Mouse (Mus musculus) c-Kit-positive CD71-positive TER-119-negative erythroid progenitor cells, embryonic 14.5 days (primary cell): ENCODE results near the gene Siglecf.

ENCODE experiments used
- DNase-seq: peaks from one replicate; pipeline ENCODE4 v3.0.0-alpha.2; 2013; ENCODE audit warnings: low read depth

Gene Siglecf

DNA sequence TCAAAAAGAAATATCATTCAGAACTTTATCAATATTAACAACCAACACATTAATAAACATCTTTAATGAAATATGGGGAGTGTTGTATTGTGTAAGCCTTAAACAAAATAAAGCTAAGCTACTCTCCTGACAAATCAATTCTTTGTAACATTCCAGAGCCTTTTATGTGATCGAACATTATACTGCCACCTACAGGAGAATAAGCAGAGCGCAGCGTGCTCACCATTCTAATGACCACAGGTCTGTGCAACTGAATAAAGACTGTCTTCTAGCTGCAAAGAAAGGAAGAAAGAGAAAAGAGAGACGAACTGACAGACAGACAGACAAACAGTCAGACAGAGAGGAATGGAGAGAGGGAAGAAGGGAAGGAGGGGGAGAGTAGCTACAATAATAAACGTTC is 27.1 kb downstream of the Siglecf start:
- no peak for DNase-seq

DNA sequence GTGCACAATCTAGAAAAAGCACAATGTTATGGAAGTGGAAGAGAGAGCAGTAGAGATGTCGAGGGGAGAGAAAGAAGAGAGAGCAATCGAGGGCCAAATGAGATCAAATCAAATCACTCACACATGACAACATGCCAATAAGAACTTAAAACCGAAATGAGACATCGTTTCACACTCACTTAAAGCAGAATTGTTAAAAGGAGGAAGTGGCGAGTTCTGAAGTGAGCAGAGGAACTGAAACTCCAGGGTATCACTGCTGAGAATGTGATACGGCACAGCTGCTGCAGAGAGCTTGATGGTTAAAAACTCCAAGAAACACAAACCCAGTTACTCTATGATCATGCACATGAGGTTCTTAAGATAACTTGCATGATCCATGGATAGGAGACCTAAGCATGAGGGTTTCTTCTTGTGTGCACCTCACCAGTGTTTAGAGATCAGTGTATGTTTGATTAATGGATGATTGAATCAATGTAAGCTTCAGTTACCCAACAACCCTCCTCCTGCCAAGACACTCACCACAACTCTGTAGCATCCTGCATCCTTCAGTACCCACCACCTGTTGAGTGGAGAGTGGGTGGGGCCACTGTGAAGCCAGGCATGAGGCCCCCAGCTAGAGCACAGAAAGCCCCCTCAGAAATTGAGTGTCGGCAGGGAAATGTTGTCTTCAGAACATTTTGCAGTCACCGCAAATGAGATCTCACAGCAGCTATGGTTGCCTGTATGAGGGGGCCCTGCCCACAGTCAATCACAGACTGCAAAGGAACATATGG is 41.4 kb downstream of the Siglecf start:
- no peak for DNase-seq

DNA sequence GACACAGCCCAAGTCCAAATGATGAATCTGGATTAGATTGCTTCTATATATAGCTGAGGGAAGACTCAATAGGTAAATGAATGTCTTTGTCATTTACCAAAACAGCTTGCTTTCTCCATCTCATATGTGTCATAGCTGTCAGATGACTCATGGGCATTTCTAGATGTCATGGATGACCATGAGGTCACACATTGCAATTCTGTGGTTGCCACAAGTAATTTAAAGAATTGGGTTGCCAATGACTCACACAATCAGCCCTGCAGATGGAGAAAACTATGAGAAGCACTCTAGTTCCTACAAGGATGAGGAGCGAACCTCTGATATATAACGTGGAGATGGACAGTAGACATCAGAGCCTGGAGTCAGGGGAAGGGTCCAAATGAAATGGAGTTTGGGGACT is 48.4 kb downstream of the Siglecf start:
- DNase-seq: no peak

DNA sequence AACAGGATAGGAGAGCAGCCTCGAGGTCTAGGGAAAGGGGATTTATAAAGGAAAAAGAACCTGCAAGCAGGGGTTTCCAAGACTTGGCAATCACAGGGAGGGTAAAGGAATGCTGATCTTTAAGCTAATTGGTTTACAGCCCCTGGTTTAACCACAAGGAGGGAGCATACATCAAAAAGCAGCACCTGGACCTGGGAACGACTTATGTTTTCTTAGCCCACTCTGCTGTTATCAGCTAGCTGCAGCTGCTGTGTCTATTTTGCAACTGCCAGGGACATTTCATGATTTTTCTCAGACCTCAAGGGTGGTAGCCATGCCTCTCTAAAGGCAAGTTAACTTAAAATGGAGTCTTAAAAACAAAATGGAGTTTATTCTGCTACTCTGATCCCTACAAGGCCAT is 51.6 kb downstream of the Siglecf start:
- DNase-seq: no peak

DNA sequence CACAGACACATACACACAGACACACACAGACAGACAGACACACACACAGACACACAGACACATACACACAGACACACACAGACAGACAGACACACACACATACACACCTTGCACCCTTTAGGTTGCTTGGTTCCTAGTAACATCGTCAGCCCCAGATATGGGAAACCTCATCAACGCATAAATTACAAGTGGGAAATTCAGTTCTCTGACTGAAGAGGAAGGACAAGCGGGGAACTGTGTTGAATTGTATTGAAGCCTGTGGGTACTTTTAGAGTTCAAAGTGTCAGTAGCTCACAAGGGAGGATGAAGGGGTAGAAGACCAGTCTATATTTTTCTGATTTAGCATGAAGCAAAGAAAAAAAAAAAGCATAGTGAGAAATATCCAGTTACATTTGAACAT is 56.4 kb downstream of the Siglecf start:
- no peak for DNase-seq

DNA sequence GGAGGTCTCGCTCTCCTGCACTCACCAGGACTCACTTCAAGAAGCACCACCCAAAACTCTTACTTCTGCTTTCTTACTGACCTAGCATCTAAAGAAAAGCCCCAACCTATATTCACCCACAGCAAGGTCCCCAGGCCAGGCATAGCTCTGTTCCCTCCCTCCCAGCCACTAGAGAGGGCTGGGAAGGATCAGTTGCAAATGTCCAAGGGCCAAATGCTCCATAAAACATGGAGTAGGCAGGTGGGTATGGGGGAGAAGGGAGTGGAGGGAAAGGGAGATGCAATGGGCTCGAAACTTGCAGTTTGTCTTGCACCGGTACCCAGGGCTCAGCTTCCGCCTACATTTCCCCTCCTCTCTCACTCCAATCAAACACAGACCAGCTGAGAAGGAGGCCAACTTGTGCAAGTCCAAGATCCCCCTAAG is 57.0 kb downstream of the Siglecf start, which contains the start of gene Siglecg:
Gene Siglecg (plus strand): TSS at position 74 of the 423 bp plus-strand sequence.
- no peak for DNase-seq

DNA sequence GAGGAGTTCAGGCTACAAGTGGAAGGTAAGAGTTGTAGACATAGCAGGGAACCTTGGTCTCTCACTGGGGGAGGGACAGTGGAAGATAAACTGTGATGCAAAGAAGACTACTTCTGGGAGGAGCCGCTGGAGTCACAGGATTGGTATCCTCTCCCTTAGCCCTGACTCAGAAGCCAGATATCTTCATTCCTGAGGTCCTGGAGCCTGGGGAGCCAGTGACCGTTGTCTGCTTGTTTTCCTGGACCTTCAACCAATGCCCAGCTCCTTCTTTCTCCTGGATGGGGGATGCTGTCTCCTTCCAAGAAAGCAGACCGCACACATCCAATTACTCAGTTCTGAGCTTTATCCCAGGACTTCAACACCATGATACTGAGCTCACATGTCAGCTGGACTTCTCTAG is 57.9 kb downstream of the Siglecf start:
- no peak for DNase-seq
